Mouse (Mus musculus) embryonic facial prominence, embryonic 11.5 days (tissue): Measurements from ENCODE around the gene Maats1. TPM values are rescaled to one million over a fixed set of nuclear protein-coding genes. Genes with fewer than 3 reads are reported as not detected.

ENCODE experiments used
- ATAC-seq: fragments of 200-750 bp; cut with Nextera tagmentation; replicated peaks from 2 replicates; pipeline ENCODE4 v1.8.0; 2017; ENCODE audit warnings: low read depth; ENCODE audit not compliant: insufficient number of reproducible peaks, low FRiP score, low TSS enrichment
- DNase-seq: peaks from one replicate; pipeline ENCODE4 v3.0.0-alpha.2; 2015; ENCODE audit warnings: low spot score
- H3K27ac ChIP-seq: fragments of 300-500 bp; sonication (generic); replicated peaks from 2 replicates; pipeline ENCODE4 v1.5.1; 2014; ENCODE audit warnings: mild to moderate bottlenecking, low read depth, low read length, control low read depth
- H3K27me3 ChIP-seq: fragments of 300-500 bp; sonication (generic); 2 replicates; pipeline ENCODE4 v1.6.1; 2014; ENCODE audit warnings: mild to moderate bottlenecking, low read length, moderate library complexity, mixed read lengths; ENCODE audit not compliant: control insufficient read depth, insufficient read depth
- H3K36me3 ChIP-seq: fragments of 300-500 bp; sonication (generic); replicated peaks from 2 replicates; pipeline ENCODE4 v1.6.1; 2014; ENCODE audit warnings: low read depth, mild to moderate bottlenecking, low read length, moderate library complexity, mixed read lengths; ENCODE audit not compliant: control insufficient read depth, insufficient read depth
- H3K4me1 ChIP-seq: fragments of 300-500 bp; sonication (generic); 2 replicates; pipeline ENCODE4 v1.6.1; 2014; ENCODE audit warnings: low read length, mixed read lengths; ENCODE audit not compliant: control insufficient read depth, insufficient read depth
- H3K4me2 ChIP-seq: fragments of 300-500 bp; sonication (generic); 2 replicates; pipeline ENCODE4 v1.6.1; 2014; ENCODE audit warnings: low read depth, mild to moderate bottlenecking, control low read depth, low read length, moderate library complexity
- H3K4me3 ChIP-seq: fragments of 300-500 bp; sonication (generic); 2 replicates; pipeline ENCODE4 v1.5.1; 2014; ENCODE audit warnings: low read depth, low read length, control low read depth
- H3K9ac ChIP-seq: fragments of 300-500 bp; sonication (generic); replicated peaks from 2 replicates; pipeline ENCODE4 v1.6.1; 2014; ENCODE audit warnings: mild to moderate bottlenecking, control low read depth, low read length
- H3K9me3 ChIP-seq: fragments of 300-500 bp; sonication (generic); replicated peaks from 2 replicates; pipeline ENCODE4 v1.6.1; 2016; ENCODE audit warnings: mild to moderate bottlenecking, low read length, inconsistent platforms, mixed read lengths; ENCODE audit not compliant: control insufficient read depth
- WGBS: fragments of 180-500 bp; shearing (Covaris S2); extraction: QIAGEN DNeasy Blood & Tissue Kit; methylation state at CpG from one replicate; pipeline ENCODE4 v1.1.7; 2014; 5-methylcytosine and 5-hydroxymethylcytosine counted together
- polyA plus RNA-seq: library from polyadenylated mRNA; unstranded; fragments of >200 nt; fragmentation: Nextera tagmentation; extraction: Ambion mirVana; gene quantifications from 2 replicates; pipeline ENCODE4 v1.2.1, GENCODE M21; 2014

The Maats1 gene
- polyA plus RNA-seq, 1 experiment from 2014 or later, result 0.13 TPM

GRCm38 (mm10) chr16:38374379-38375140, 32.6 kb upstream of the Maats1 start:
- H3K4me3 ChIP-seq, result no peak overlapping the region
- ATAC-seq, result no peak

GRCm38 (mm10) chr16:38373941-38374340, 32.0 kb upstream of the Maats1 start:
- ATAC-seq, result no peak
- no peak for DNase-seq
- Histone ChIP-seq H3K4me1 (no peaks in the 10 kb centered on the region; the same call in 1 of the 2 replicates), H3K9me3 (no peaks in the 10 kb centered on the region), H3K4me3 (no peak overlapping the region), H3K36me3 (no peaks in the 10 kb centered on the region), H3K27ac (no peak overlapping the region), H3K4me2 (no peak overlapping the region), H3K27me3 (no peaks in the 10 kb centered on the region), H3K9ac (no peak overlapping the region)
- WGBS, result 82% methylated on average over 16 of the region's 16 CpGs

More at GRCm38 (mm10) chr16:38374379-38375140, 32.6 kb upstream of the Maats1 start:
- H3K27ac ChIP-seq, result no peak overlapping the region
- no peak overlapping the region for H3K4me2 ChIP-seq
- no peak overlapping the region for H3K9ac ChIP-seq
- no peaks in the 10 kb centered on the region for H3K9me3 ChIP-seq
- H3K36me3 ChIP-seq, result no peaks in the 10 kb centered on the region
- H3K4me1 ChIP-seq, result no peaks in the 10 kb centered on the region; the same call in 1 of the 2 replicates
- 80% methylated on average over 10 of the region's 10 CpGs for WGBS
- H3K27me3 ChIP-seq, result no peaks in the 10 kb centered on the region
- peak; percentile 26 for DNase-seq

GRCm38 (mm10) chr16:38373439-38373838, 31.5 kb upstream of the Maats1 start:
- WGBS, result 85% methylated on average over 10 of the region's 10 CpGs
- Histone ChIP-seq H3K36me3 (no peaks in the 10 kb centered on the region), H3K27ac (no peak overlapping the region), H3K9ac (no peak overlapping the region), H3K9me3 (no peaks in the 10 kb centered on the region), H3K27me3 (no peaks in the 10 kb centered on the region), H3K4me1 (no peaks in the 10 kb centered on the region; the same call in 1 of the 2 replicates), H3K4me2 (no peak overlapping the region), H3K4me3 (no peak overlapping the region)
- DNase-seq, result no peak
- ATAC-seq, result no peak

GRCm38 (mm10) chr16:38372876-38373275, 30.9 kb upstream of the Maats1 start:
- H3K27ac ChIP-seq, result no peak overlapping the region
- H3K27me3 ChIP-seq, result no peaks in the 10 kb centered on the region
- WGBS, result 83% methylated on average over 4 of the region's 4 CpGs
- no peaks in the 10 kb centered on the region for H3K36me3 ChIP-seq
- no peak overlapping the region for H3K9ac ChIP-seq
- ATAC-seq, result no peak
- H3K4me2 ChIP-seq, result no peak overlapping the region
- H3K9me3 ChIP-seq, result no peaks in the 10 kb centered on the region
- no peak for DNase-seq
- no peak overlapping the region for H3K4me3 ChIP-seq
- no peaks in the 10 kb centered on the region; the same call in 1 of the 2 replicates for H3K4me1 ChIP-seq

GRCm38 (mm10) chr16:38371705-38372296, 29.9 kb upstream of the Maats1 start:
- ATAC-seq (no peak), DNase-seq (no peak)
- H3K4me1 ChIP-seq, result no peaks in the 10 kb centered on the region; the same call in 1 of the 2 replicates
- 90% methylated on average over 15 of the region's 15 CpGs for WGBS
- H3K4me2 ChIP-seq, result no peak overlapping the region
- no peaks in the 10 kb centered on the region for H3K36me3 ChIP-seq
- no peaks in the 10 kb centered on the region for H3K27me3 ChIP-seq
- H3K27ac ChIP-seq, result no peak overlapping the region
- H3K9ac ChIP-seq, result no peak overlapping the region
- H3K4me3 ChIP-seq, result no peak overlapping the region
- H3K9me3 ChIP-seq, result no peaks in the 10 kb centered on the region

- H3K9ac ChIP-seq, result no peak overlapping the region
- no peak overlapping the region for H3K4me2 ChIP-seq
- H3K27me3 ChIP-seq, result no peaks in the 10 kb centered on the region
- WGBS, result 81% methylated on average over 8 of the region's 8 CpGs
- no peak overlapping the region for H3K27ac ChIP-seq
- no peak overlapping the region for H3K4me3 ChIP-seq
- no peak for DNase-seq
- ATAC-seq, result no peak
- no peaks in the 10 kb centered on the region for H3K9me3 ChIP-seq
- no peaks in the 10 kb centered on the region for H3K4me1 ChIP-seq
- H3K36me3 ChIP-seq, result no peaks in the 10 kb centered on the region
Observed at GRCm38 (mm10) chr16:38370633-38371374, 28.9 kb upstream of the Maats1 start.

- Histone ChIP-seq H3K4me2 (no peak overlapping the region), H3K9ac (no peak overlapping the region)
Observed at GRCm38 (mm10) chr16:38369992-38370484, 28.1 kb upstream of the Maats1 start.

More at GRCm38 (mm10) chr16:38369992-38370484, 28.1 kb upstream of the Maats1 start:
- H3K27me3 ChIP-seq, result no peaks in the 10 kb centered on the region
- no peak overlapping the region for H3K27ac ChIP-seq
- no peak for DNase-seq
- H3K4me1 ChIP-seq, result no peaks in the 10 kb centered on the region
- WGBS, result 70% methylated on average over 4 of the region's 4 CpGs
- no peaks in the 10 kb centered on the region for H3K9me3 ChIP-seq
- H3K36me3 ChIP-seq, result no peaks in the 10 kb centered on the region
- no peak for ATAC-seq
- H3K4me3 ChIP-seq, result no peak overlapping the region
